Mouse (Mus musculus) left cerebral cortex, postnatal 10 days (tissue): Measurements from ENCODE around the gene Camk2b. TPM values are rescaled to one million over a fixed set of nuclear protein-coding genes. Genes with fewer than 3 reads are reported as not detected.
A peak's percentile ranks its signal among the peaks of the same experiment; 100 is the strongest.

Experiments
- DNase-seq, 2 experiments: peaks; one replicate each; pipeline ENCODE4 v3.0.0; 2021 to 2022; ENCODE audit warnings: low spot score in 2 of 2, mixed read lengths in 1 of 2; ENCODE audit errors: extremely low spot score in 1 of 2
- intact Hi-C: fragments of 180-260 bp; cut with DNase I; formaldehyde crosslinking; loops from one replicate; pipeline ENCODE4 v1.15.1; 2025
- total RNA-seq, 2 experiments: library from RNA; stranded (reverse); gene quantifications; 2 replicates each; pipeline ENCODE4 v1.2.3; 2021

Camk2b gene
- total RNA-seq, 2 experiments from 2014 or later = 768 to 793 TPM

GRCm38 (mm10) chr11:6062329-6062728, 3.8 kb downstream of the Camk2b start:
- no peak for DNase-seq
- intact Hi-C loops = loop anchor here (5.0 kb wide), 1 partner anchor 125 kb away; no protein-coding TSS in a partner anchor

GRCm38 (mm10) chr11:6061891-6062290, 4.3 kb downstream of the Camk2b start:
- no peak for DNase-seq
- intact Hi-C loops = loop anchor here (5.0 kb wide), 1 partner anchor 125 kb away; no protein-coding TSS in a partner anchor

- DNase-seq = no peak
- intact Hi-C loops = no loop called here
Observed at GRCm38 (mm10) chr11:6059162-6059561, 7.0 kb downstream of the Camk2b start.

- DNase-seq = peak in 1 of 2 experiments; percentile 14
- intact Hi-C loops = no loop called here
Observed at GRCm38 (mm10) chr11:6053386-6053785, 12.8 kb downstream of the Camk2b start.

- peak in 1 of 2 experiments; percentile 40 for DNase-seq
- intact Hi-C loops = no loop called here
Observed at GRCm38 (mm10) chr11:6050066-6050560, 16.0 kb downstream of the Camk2b start.

GRCm38 (mm10) chr11:6048208-6048607, 18.0 kb downstream of the Camk2b start:
- intact Hi-C loops = no loop called here
- DNase-seq = no peak

GRCm38 (mm10) chr11:6038929-6039328, 27.2 kb downstream of the Camk2b start:
- intact Hi-C loops = no loop called here

GRCm38 (mm10) chr11:6037686-6038085, 28.5 kb downstream of the Camk2b start:
- intact Hi-C loops = no loop called here
- peak in 1 of 2 experiments; percentile 15 for DNase-seq

More at GRCm38 (mm10) chr11:6038929-6039328, 27.2 kb downstream of the Camk2b start:
- DNase-seq = peak in 1 of 2 experiments; percentile 6

- DNase-seq = peak in 1 of 2 experiments; percentile 32
- intact Hi-C loops = no loop called here
Observed at GRCm38 (mm10) chr11:6037198-6037597, 29.0 kb downstream of the Camk2b start.

GRCm38 (mm10) chr11:6036477-6036876, 29.7 kb downstream of the Camk2b start:
- peak in 1 of 2 experiments; percentile 13 for DNase-seq

GRCm38 (mm10) chr11:6035521-6035920, 30.6 kb downstream of the Camk2b start:
- intact Hi-C loops = no loop called here
- DNase-seq = peak in 1 of 2 experiments; percentile 20

More at GRCm38 (mm10) chr11:6036477-6036876, 29.7 kb downstream of the Camk2b start:
- intact Hi-C loops = no loop called here

GRCm38 (mm10) chr11:6034740-6035139, 31.4 kb downstream of the Camk2b start:
- no peak for DNase-seq
- intact Hi-C loops = no loop called here

GRCm38 (mm10) chr11:6033801-6034200, 32.4 kb downstream of the Camk2b start:
- intact Hi-C loops = no loop called here
- peak in 1 of 2 experiments; percentile 15 for DNase-seq

- intact Hi-C loops = no loop called here
- DNase-seq = no peak
Observed at GRCm38 (mm10) chr11:6033147-6033546, 33.0 kb downstream of the Camk2b start.

GRCm38 (mm10) chr11:6030650-6031049, 35.5 kb downstream of the Camk2b start:
- intact Hi-C loops = no loop called here
- peak; percentile 79 to 83 for DNase-seq

GRCm38 (mm10) chr11:6029790-6030189, 36.4 kb downstream of the Camk2b start:
- DNase-seq = no peak
- intact Hi-C loops = loop anchor here (5.0 kb wide), 1 partner anchor 37 kb away; no protein-coding TSS in a partner anchor

- intact Hi-C loops = loop anchor here (5.0 kb wide), 1 partner anchor 37 kb away; no protein-coding TSS in a partner anchor
- peak in 1 of 2 experiments; percentile 18 for DNase-seq
Observed at GRCm38 (mm10) chr11:6028911-6029310, 37.3 kb downstream of the Camk2b start.

- intact Hi-C loops = loop anchor here (5.0 kb wide), 1 partner anchor 34 kb away; no protein-coding TSS in a partner anchor
- no peak for DNase-seq
Observed at GRCm38 (mm10) chr11:6026361-6026760, 39.8 kb downstream of the Camk2b start.

- no peak for DNase-seq
- intact Hi-C loops = loop anchor here (1.0 to 5.0 kb wide), 2 partner anchors 33 to 46 kb away; no protein-coding TSS in a partner anchor
Observed at GRCm38 (mm10) chr11:6024923-6025652, 41.1 kb downstream of the Camk2b start.
